Mouse (Mus musculus) liver, adult 2 months (tissue): ENCODE data around the gene Nemp1.

Experiments used
- CTCF ChIP-seq: fragments of 200-500 bp; IDR thresholded peaks from 2 replicates; pipeline ENCODE4 v1.5.1; 2011; ENCODE audit warnings: low read depth, low read length, control low read depth
- POLR2A ChIP-seq: fragments of 200-500 bp; IDR thresholded peaks from 2 replicates; pipeline ENCODE4 v1.6.1; 2011; ENCODE audit warnings: low read length, control low read depth; ENCODE audit not compliant: insufficient read depth; ENCODE audit errors: extremely low read depth

- TF ChIP-seq POLR2A (no peak), CTCF (no peak)
Measured at GRCm38 (mm10) chr10:127704293-127704692, 37.6 kb downstream of the Nemp1 start.
